Mouse (Mus musculus): ENCODE data around the gene Arsg. TPM values are rescaled to one million over a fixed set of nuclear protein-coding genes. Genes with fewer than 3 reads are reported as not detected.
"Not testable (repeated sequence)": the region's sequence is repeated elsewhere in the genome, so short reads cannot be mapped to it uniquely, and the experiment has no call there.

Arsg gene
- polyA plus RNA-seq, 1 experiment from 2014 or later = 4.2 TPM

- Histone ChIP-seq H3K4me1 (peaks cover 23% of the 10 kb centered on the region), H3K9me3 (no peaks in the 10 kb centered on the region), H3K27me3 (no peaks in the 10 kb centered on the region), H3K36me3 (peaks cover 14% of the 10 kb centered on the region), H3K4me2 (replicated peaks) (peak overlapping the region; percentile 76), H3K27ac (no peak overlapping the region), H3K4me3 (no peak overlapping the region), H3K9ac (no peak overlapping the region; the same call in 1 of the 2 replicates)
- no peak for ATAC-seq (ENCODE audit: low FRiP score, low read depth)
- 63% methylated on average over 6 of the region's 6 CpGs for WGBS
Measured at GRCm38 (mm10) chr11:109608976-109609625, 135.9 kb downstream of the Arsg start.

GRCm38 (mm10) chr11:109610046-109610794, 137.0 kb downstream of the Arsg start:
- WGBS = 11% methylated on average over 9 of the region's 9 CpGs
- no peaks in the 10 kb centered on the region for H3K9me3 ChIP-seq
- no peak overlapping the region for H3K27ac ChIP-seq
- H3K4me3 ChIP-seq = peak overlapping the region; percentile 79
- peaks cover 25% of the 10 kb centered on the region for H3K4me1 ChIP-seq
- 0 out of 2 replicates have a peak, but pooled peaks cover 6% of the 10 kb centered on the region for H3K36me3 ChIP-seq
- H3K4me2 ChIP-seq (replicated peaks) = peak overlapping the region; percentile 76
- ATAC-seq (ENCODE audit: low FRiP score, low read depth) = no peak
- H3K9ac ChIP-seq = peak overlapping the region; percentile 81
- no peaks in the 10 kb centered on the region for H3K27me3 ChIP-seq

GRCm38 (mm10) chr11:109610795-109611302, 137.7 kb downstream of the Arsg start:
- Histone ChIP-seq H3K4me1 (peaks cover 27% of the 10 kb centered on the region), H3K9ac (peak overlapping the region; percentile 81), H3K4me3 (peak overlapping the region; percentile 79), H3K27ac (peak overlapping the region; percentile 75; the same call in 1 of the 2 replicates), H3K4me2 (replicated peaks) (peak overlapping the region; percentile 76), H3K36me3 (0 out of 2 replicates have a peak, but pooled peaks cover 3% of the 10 kb centered on the region), H3K9me3 (no peaks in the 10 kb centered on the region), H3K27me3 (no peaks in the 10 kb centered on the region)
- ATAC-seq (ENCODE audit: low FRiP score, low read depth) = no peak; the same call in 1 of the 2 replicates
- under 1% methylated on average over 26 of the region's 26 CpGs for WGBS

- ATAC-seq (ENCODE audit: low FRiP score, low read depth) = peak; percentile 97
- peak within 1 kb of the TSS; percentile 81 for H3K9ac ChIP-seq
- under 1% methylated on average over 58 of the region's 58 CpGs for WGBS
Measured at GRCm38 (mm10) chr11:109611303-109612149, 138.4 kb downstream of the Arsg start, which contains the start of gene Wipi1. Gene Wipi1 (minus strand): TSS chr11:109611967.

GRCm38 (mm10) chr11:109612871-109613529, 139.8 kb downstream of the Arsg start:
- no peaks in the 10 kb centered on the region for H3K27me3 ChIP-seq
- WGBS = 65% methylated on average over 7 of the region's 7 CpGs
- no peak for ATAC-seq (ENCODE audit: low FRiP score, low read depth)
- no peak overlapping the region for H3K4me3 ChIP-seq
- no peaks in the 10 kb centered on the region for H3K36me3 ChIP-seq
- no peak overlapping the region for H3K27ac ChIP-seq
- no peak overlapping the region for H3K9ac ChIP-seq
- H3K9me3 ChIP-seq = no peaks in the 10 kb centered on the region
- peaks cover 36% of the 10 kb centered on the region for H3K4me1 ChIP-seq
- no peak overlapping the region for H3K4me2 ChIP-seq (replicated peaks)

More at GRCm38 (mm10) chr11:109611303-109612149, 138.4 kb downstream of the Arsg start, which contains the start of gene Wipi1:
- Histone ChIP-seq H3K36me3 (no peaks in the 10 kb centered on the region), H3K9me3 (no peaks in the 10 kb centered on the region), H3K4me3 (peak within 1 kb of the TSS; percentile 79), H3K27ac (peak within 1 kb of the TSS; percentile 75; the same call in 1 of the 2 replicates), H3K27me3 (no peaks in the 10 kb centered on the region), H3K4me1 (peaks cover 29% of the 10 kb centered on the region), H3K4me2 (replicated peaks) (peak within 1 kb of the TSS; percentile 76)

- H3K27ac ChIP-seq = no peak overlapping the region
- H3K9ac ChIP-seq = no peak overlapping the region
- no peaks in the 10 kb centered on the region for H3K36me3 ChIP-seq
- H3K27me3 ChIP-seq = no peaks in the 10 kb centered on the region
- 66% methylated on average over 9 of the region's 9 CpGs for WGBS
- peaks cover 21% of the 10 kb centered on the region for H3K4me1 ChIP-seq
- H3K4me3 ChIP-seq = no peak overlapping the region
- H3K4me2 ChIP-seq (replicated peaks) = no peak overlapping the region
- no peaks in the 10 kb centered on the region for H3K9me3 ChIP-seq
- no peak for ATAC-seq (ENCODE audit: low FRiP score, low read depth)
Measured at GRCm38 (mm10) chr11:109615286-109615685, 142.1 kb downstream of the Arsg start.

- Histone ChIP-seq H3K4me1 (peaks cover 18% of the 10 kb centered on the region), H3K9ac (no peak overlapping the region), H3K36me3 (no peaks in the 10 kb centered on the region), H3K9me3 (no peaks in the 10 kb centered on the region), H3K4me3 (no peak overlapping the region), H3K27me3 (no peaks in the 10 kb centered on the region), H3K4me2 (replicated peaks) (no peak overlapping the region), H3K27ac (no peak overlapping the region)
- WGBS = 19% methylated on average over 4 of the region's 4 CpGs
- no peak for ATAC-seq (ENCODE audit: low FRiP score, low read depth)
Measured at GRCm38 (mm10) chr11:109616352-109616751, 143.2 kb downstream of the Arsg start.

- Histone ChIP-seq H3K4me2 (replicated peaks) (no peak overlapping the region), H3K36me3 (no peaks in the 10 kb centered on the region), H3K4me3 (no peak overlapping the region), H3K27ac (no peak overlapping the region), H3K9ac (no peak overlapping the region), H3K27me3 (no peaks in the 10 kb centered on the region), H3K9me3 (no peaks in the 10 kb centered on the region), H3K4me1 (peaks cover 18% of the 10 kb centered on the region)
- ATAC-seq (ENCODE audit: low FRiP score, low read depth) = no peak
- WGBS = 28% methylated on average over 4 of the region's 4 CpGs
Measured at GRCm38 (mm10) chr11:109616766-109617165, 143.6 kb downstream of the Arsg start.

- not testable (repeated sequence) for ATAC-seq (ENCODE audit: low FRiP score, low read depth); H3K9me3 ChIP-seq; H3K9ac ChIP-seq; H3K36me3 ChIP-seq; H3K4me2 ChIP-seq (replicated peaks); H3K27ac ChIP-seq; H3K27me3 ChIP-seq; H3K4me3 ChIP-seq
- peaks cover 22% of the 10 kb centered on the region for H3K4me1 ChIP-seq
- WGBS = 38% methylated on average over 8 of the region's 8 CpGs
Measured at GRCm38 (mm10) chr11:109619055-109619454, 145.9 kb downstream of the Arsg start.

- Histone ChIP-seq H3K4me3 (no peak overlapping the region), H3K4me1 (peaks cover 19% of the 10 kb centered on the region), H3K27ac (no peak overlapping the region), H3K9me3 (no peaks in the 10 kb centered on the region), H3K4me2 (replicated peaks) (no peak overlapping the region), H3K27me3 (no peaks in the 10 kb centered on the region), H3K36me3 (no peaks in the 10 kb centered on the region), H3K9ac (no peak overlapping the region)
- 72% methylated on average over 6 of the region's 6 CpGs for WGBS
- ATAC-seq (ENCODE audit: low FRiP score, low read depth) = no peak
Measured at GRCm38 (mm10) chr11:109620356-109620755, 147.2 kb downstream of the Arsg start.

- Histone ChIP-seq H3K27ac (no peak overlapping the region), H3K27me3 (no peaks in the 10 kb centered on the region), H3K4me2 (replicated peaks) (no peak overlapping the region), H3K9ac (no peak overlapping the region), H3K36me3 (no peaks in the 10 kb centered on the region), H3K9me3 (no peaks in the 10 kb centered on the region), H3K4me3 (no peak overlapping the region), H3K4me1 (peaks cover 19% of the 10 kb centered on the region)
- WGBS = 11% methylated on average over 2 of the region's 2 CpGs
- ATAC-seq (ENCODE audit: low FRiP score, low read depth) = no peak
Measured at GRCm38 (mm10) chr11:109621183-109621582, 148.0 kb downstream of the Arsg start.
